Mouse (Mus musculus): Measurements from ENCODE around the gene Timp2.

- TF ChIP-seq CTCF (IDR thresholded peaks at IDR 0.05; ENCODE audit: extremely low read depth, insufficient read depth, low read length), result peak; percentile 37
- TF ChIP-seq POLR2A (IDR thresholded peaks at IDR 0.05; ENCODE audit: extremely low read depth, insufficient read depth, low read length), result peak; percentile 28; the same call in 1 of the 2 replicates
Observed at GRCm38 (mm10) chr11:118401760-118402280, 46.3 kb upstream of the Timp2 start, which contains the start of gene Lgals3bp.
